Mouse (Mus musculus): ENCODE results near the gene Bcl11b. TPM values are rescaled to one million over a fixed set of nuclear protein-coding genes. Genes with fewer than 3 reads are reported as not detected.

Bcl11b gene
- polyA plus RNA-seq, 1 experiment = not detected

DNA sequence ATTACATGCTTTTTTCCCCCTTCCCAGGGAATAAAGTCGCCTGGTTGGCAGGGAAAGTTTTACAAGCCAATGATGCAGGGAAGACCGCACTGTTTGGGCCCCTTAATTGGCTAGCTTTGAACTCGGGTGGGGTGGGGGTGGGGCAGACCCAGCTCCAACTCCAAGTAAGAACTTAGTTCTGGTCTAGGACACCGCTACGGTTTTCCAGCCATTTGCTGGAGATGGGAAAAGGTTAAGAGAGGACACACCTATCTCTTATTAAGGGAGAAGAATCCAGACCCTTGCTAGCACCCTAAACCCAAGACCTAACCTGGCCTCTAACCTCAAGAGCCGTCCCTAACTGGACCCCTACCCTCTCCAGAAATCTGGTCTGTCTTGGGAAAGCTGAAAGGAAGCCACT lies 22.2 kb downstream of the Bcl11b start:
- Histone ChIP-seq H3K4me3 (ENCODE audit: insufficient read depth, low read depth, low read length) (no peak overlapping the region), H3K27ac (replicated peaks; ENCODE audit: low read depth, low read length) (no peak overlapping the region), H3K4me1 (ENCODE audit: control insufficient read depth, insufficient read depth, insufficient read length, low read length) (no peaks in the 10 kb centered on the region)

DNA sequence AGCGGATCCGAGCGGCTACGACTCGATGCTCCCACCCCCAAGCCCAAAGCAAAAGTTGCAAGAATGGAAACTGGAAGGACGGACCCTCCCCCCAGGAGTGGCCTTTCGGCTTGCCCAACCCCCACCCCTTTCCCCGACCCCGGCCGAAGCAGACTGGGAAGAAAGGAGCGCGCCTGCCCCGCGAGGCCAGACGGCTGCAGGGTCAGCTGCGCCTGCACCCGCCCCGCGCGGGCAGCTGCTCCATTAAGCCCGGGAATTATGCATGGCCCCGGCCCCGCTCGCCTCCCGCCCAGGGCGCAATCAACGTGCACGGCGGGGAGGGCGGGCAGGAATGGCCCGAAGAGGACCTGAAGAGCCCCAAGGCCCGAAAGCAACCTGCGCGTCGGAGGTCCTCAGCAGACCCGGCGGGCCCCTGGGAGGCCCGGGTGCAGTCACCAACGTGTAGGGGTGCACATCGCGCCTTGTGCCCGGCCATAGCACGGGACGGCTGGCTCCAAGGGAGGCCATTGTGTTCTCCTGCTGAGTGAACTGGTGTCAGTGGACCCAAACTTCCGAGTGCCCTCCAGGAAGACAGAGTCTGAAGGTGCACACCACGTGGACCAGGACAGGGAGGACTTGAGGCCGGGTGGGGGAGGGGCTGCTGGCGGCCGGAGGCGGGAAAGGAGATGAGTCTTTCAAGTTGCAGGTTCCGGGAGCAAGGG lies 23.0 kb downstream of the Bcl11b start:
- Histone ChIP-seq H3K4me3 (ENCODE audit: insufficient read depth, low read depth, low read length) (peak overlapping the region; percentile 14), H3K4me1 (ENCODE audit: control insufficient read depth, insufficient read depth, insufficient read length, low read length) (no peaks in the 10 kb centered on the region), H3K27ac (replicated peaks; ENCODE audit: low read depth, low read length) (no peak overlapping the region)

DNA sequence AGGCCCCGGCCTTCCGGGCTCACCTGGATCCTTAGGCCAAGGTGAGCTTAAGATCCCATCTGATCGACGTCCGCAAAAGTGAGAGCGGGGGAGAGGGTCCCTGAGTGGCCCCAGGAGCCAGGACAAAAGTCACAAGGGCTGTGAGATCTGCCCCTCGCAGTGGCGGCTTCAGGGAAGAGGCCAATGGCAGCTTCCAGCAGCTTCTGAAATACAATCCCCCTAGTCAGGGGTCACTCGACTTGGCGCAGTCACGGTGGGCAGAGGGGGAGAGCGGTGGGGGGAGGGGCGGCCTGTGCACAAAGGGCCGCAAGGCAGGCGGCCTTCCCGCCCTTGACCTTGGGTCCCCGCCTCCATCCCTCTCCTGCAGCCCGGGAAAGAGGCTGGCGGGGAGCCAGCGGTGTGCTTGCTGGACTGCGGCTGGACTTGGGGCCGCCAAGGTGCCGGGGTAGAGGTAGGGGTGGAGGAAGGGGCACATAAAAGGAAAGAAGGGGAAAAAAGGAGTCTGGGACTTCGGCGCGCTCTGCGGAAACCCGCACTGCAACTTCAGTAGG lies 23.6 kb downstream of the Bcl11b start:
- H3K27ac ChIP-seq (replicated peaks; ENCODE audit: low read depth, low read length) = no peak overlapping the region
- no peaks in the 10 kb centered on the region for H3K4me1 ChIP-seq (ENCODE audit: control insufficient read depth, insufficient read depth, insufficient read length, low read length)
- H3K4me3 ChIP-seq (ENCODE audit: insufficient read depth, low read depth, low read length) = no peak overlapping the region

DNA sequence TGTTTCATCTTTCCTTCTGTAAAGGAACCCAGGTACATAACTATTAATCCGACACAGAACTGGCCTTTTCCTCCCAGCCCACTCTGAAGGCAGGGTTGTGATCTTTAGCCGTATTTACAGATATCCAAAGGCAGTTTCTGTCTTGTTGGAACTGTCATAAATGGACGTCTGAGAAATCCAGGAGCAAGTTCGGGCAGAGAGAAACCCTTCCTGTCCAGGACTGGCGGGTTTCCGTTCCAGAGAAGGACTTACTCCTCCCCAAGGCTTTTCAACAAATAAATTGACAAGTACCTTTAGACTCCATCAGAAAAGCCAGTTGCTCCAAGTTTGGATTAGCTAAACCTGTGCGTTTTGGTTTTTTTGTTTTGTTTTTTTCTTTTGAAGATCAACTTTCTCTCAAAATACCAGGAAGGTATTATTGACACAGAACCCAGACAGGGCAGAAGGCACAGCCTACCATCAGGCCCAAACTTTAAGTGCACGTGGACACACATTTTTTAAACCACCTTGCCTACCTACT lies 24.6 kb downstream of the Bcl11b start:
- no peak overlapping the region for H3K27ac ChIP-seq (replicated peaks; ENCODE audit: low read depth, low read length)
- no peak overlapping the region for H3K4me3 ChIP-seq (ENCODE audit: insufficient read depth, low read depth, low read length)
- H3K4me1 ChIP-seq (ENCODE audit: control insufficient read depth, insufficient read depth, insufficient read length, low read length) = no peaks in the 10 kb centered on the region

- Histone ChIP-seq H3K4me3 (ENCODE audit: insufficient read depth, low read depth, low read length) (no peak overlapping the region), H3K4me1 (ENCODE audit: control insufficient read depth, insufficient read depth, insufficient read length, low read length) (no peaks in the 10 kb centered on the region), H3K27ac (replicated peaks; ENCODE audit: low read depth, low read length) (no peak overlapping the region)
These were observed 25.3 kb downstream of the Bcl11b start for GRCm38 (mm10) chr12:107978063-107978462.

DNA sequence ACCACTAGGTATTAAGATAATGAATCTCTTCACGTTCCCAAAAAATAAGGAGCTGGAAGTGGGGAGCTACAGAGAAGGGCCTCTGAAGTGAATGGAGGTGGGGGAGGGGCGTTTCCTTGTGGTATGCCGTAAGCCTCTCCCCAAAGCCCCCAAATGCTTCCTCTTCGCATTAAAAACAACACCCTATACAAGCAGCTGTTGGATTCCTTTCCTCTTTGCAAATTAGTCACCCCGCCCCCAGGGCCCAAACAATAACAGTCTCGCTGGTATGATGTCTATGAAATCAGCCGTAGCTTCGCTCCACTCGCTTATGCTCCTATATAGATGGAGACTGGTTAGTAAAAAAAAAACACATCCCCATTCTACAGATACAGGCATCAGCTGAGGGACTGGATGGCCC lies 25.9 kb downstream of the Bcl11b start:
- Histone ChIP-seq H3K4me3 (ENCODE audit: insufficient read depth, low read depth, low read length) (no peak overlapping the region), H3K27ac (replicated peaks; ENCODE audit: low read depth, low read length) (no peak overlapping the region), H3K4me1 (ENCODE audit: control insufficient read depth, insufficient read depth, insufficient read length, low read length) (no peaks in the 10 kb centered on the region)

DNA sequence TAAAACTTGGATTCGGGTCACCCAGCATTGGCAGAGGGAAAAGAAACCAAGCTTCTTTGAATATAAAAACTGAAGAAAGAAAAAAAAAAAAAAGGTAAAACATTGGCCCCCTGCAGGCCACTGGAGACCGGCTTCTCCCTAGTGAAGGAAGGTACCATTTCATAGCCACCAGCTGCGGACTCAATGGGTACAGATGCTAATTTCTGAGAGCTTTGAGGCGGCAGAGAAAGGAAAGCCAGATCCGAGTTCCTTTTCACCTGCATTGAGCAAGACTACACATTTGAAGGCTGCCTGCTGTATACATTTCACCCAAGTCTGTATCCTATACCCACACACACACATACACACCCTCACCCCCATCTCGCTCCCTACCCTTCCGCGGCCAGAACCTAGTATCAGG lies 26.3 kb downstream of the Bcl11b start:
- Histone ChIP-seq H3K4me3 (ENCODE audit: insufficient read depth, low read depth, low read length) (no peak overlapping the region), H3K27ac (replicated peaks; ENCODE audit: low read depth, low read length) (no peak overlapping the region), H3K4me1 (ENCODE audit: control insufficient read depth, insufficient read depth, insufficient read length, low read length) (no peaks in the 10 kb centered on the region)

DNA sequence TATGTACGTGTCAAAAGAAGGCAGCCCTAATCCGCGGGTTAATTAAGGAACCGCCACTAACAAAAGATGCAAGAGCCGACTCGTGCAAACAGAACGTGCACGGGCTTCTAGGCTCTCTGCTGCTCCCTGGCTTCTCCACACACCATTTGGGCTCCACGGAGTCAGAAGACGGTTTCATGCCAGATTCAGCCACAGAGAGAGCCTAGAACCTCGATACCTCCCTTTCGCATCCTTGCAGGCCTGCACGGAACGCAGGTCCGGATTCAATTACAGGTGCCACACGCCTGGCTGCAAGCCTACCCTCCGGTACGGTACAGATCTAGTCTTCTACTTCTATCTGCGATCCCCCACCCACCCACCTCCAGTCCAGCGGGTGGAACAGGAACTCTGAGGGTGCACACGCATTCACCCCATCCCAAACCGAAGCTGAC lies 26.8 kb downstream of the Bcl11b start:
- Histone ChIP-seq H3K4me3 (ENCODE audit: insufficient read depth, low read depth, low read length) (no peak overlapping the region), H3K4me1 (ENCODE audit: control insufficient read depth, insufficient read depth, insufficient read length, low read length) (no peaks in the 10 kb centered on the region), H3K27ac (replicated peaks; ENCODE audit: low read depth, low read length) (no peak overlapping the region)

DNA sequence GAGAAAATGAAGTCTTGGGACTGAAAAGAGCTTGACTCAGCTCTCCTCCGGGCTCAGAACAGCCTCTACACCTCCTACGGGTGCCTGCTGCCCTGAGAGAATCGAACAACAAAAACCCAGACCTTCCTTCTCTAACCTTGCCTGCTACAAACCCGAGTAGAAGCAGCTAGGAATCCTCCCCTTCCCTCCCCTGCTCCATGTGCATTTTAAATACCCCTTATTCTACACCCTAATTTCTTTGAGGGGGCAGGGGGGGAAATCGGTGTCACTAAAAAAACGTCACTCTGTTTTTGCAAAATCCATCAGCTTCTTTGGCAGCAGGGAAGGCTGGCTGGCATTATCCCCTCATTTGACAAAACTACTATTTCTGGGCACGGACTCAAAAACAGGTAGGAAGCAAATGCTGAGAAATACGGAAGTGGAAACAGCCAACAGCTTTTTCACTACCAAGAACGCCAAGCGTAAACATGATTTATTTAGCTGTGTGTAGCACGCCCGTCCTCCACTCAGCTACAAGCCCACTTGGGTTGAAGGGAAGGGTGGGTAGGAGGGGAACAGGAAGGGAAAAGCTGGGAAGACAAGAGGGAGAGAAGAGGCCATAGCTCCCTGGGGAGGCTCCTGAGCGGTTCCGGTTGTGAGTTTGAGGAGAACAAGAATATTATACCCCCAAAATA lies 27.4 kb downstream of the Bcl11b start:
- Histone ChIP-seq H3K4me1 (ENCODE audit: control insufficient read depth, insufficient read depth, insufficient read length, low read length) (no peaks in the 10 kb centered on the region), H3K4me3 (ENCODE audit: insufficient read depth, low read depth, low read length) (no peak overlapping the region), H3K27ac (replicated peaks; ENCODE audit: low read depth, low read length) (no peak overlapping the region)

DNA sequence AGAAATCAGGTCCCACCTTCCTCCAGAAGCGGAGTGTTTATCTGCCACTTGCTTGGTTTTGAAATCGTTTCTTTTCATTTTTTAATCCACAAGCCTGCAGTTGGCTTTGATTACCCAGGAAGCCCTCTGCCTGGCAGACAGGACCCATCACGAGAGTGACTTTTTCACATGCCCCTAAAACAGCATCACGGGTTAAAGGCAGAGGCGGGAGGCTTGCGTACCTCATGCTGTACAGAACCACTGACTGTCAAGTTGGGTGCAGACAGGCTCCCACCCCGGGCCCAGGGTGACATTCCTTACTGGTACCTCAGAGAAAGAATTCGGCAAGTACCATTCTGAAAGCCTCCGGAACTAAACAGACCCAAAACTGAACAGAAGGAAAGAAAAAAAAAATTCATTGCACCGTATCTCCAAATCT lies 27.9 kb downstream of the Bcl11b start:
- Histone ChIP-seq H3K4me1 (ENCODE audit: control insufficient read depth, insufficient read depth, insufficient read length, low read length) (no peaks in the 10 kb centered on the region), H3K4me3 (ENCODE audit: insufficient read depth, low read depth, low read length) (no peak overlapping the region), H3K27ac (replicated peaks; ENCODE audit: low read depth, low read length) (no peak overlapping the region)

GRCm38 (mm10) chr12:107974504-107974903 lies 28.9 kb downstream of the Bcl11b start:
- no peak overlapping the region for H3K27ac ChIP-seq (replicated peaks; ENCODE audit: low read depth, low read length)
- no peaks in the 10 kb centered on the region for H3K4me1 ChIP-seq (ENCODE audit: control insufficient read depth, insufficient read depth, insufficient read length, low read length)
- no peak overlapping the region for H3K4me3 ChIP-seq (ENCODE audit: insufficient read depth, low read depth, low read length)

GRCm38 (mm10) chr12:107973556-107974140 lies 29.8 kb downstream of the Bcl11b start:
- Histone ChIP-seq H3K4me1 (ENCODE audit: control insufficient read depth, insufficient read depth, insufficient read length, low read length) (no peaks in the 10 kb centered on the region), H3K27ac (replicated peaks; ENCODE audit: low read depth, low read length) (no peak overlapping the region), H3K4me3 (ENCODE audit: insufficient read depth, low read depth, low read length) (no peak overlapping the region)

- Histone ChIP-seq H3K4me3 (ENCODE audit: insufficient read depth, low read depth, low read length) (no peak overlapping the region), H3K4me1 (ENCODE audit: control insufficient read depth, insufficient read depth, insufficient read length, low read length) (no peaks in the 10 kb centered on the region), H3K27ac (replicated peaks; ENCODE audit: low read depth, low read length) (no peak overlapping the region)
These were observed 32.2 kb downstream of the Bcl11b start for GRCm38 (mm10) chr12:107971081-107971780.

GRCm38 (mm10) chr12:107970637-107971036 lies 32.8 kb downstream of the Bcl11b start:
- H3K27ac ChIP-seq (replicated peaks; ENCODE audit: low read depth, low read length) = no peak overlapping the region
- H3K4me1 ChIP-seq (ENCODE audit: control insufficient read depth, insufficient read depth, insufficient read length, low read length) = no peaks in the 10 kb centered on the region
- no peak overlapping the region for H3K4me3 ChIP-seq (ENCODE audit: insufficient read depth, low read depth, low read length)

DNA sequence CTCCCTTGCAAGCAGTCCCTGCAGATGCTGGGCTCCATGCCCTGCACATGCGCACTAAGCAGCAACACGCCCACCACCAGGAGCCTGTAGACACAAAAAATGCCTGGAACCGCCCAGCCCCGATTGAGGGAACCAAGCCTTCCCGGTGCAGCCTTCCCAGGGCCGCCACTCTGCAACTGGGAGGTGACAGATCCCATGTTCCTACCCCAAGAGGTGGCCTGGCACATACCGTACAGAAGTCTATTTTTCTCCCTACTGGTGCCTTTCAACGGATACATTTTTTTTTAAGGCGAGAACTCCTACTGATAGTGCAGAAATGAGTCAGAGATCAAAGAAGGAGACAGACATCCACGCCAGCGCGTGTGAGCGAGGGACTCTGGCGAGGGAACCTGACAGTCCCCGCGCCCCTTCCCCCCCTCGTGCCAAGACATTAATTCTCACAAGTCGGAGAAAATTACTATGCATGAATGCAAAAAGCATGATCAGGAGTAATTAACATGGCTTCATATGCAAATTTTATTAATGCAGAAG lies 33.5 kb downstream of the Bcl11b start:
- no peak overlapping the region for H3K4me3 ChIP-seq (ENCODE audit: insufficient read depth, low read depth, low read length)
- H3K4me1 ChIP-seq (ENCODE audit: control insufficient read depth, insufficient read depth, insufficient read length, low read length) = no peaks in the 10 kb centered on the region
- no peak overlapping the region for H3K27ac ChIP-seq (replicated peaks; ENCODE audit: low read depth, low read length)
